23 mouse cellular contexts compared by ENCODE assay signal in the genomic region with DNA sequence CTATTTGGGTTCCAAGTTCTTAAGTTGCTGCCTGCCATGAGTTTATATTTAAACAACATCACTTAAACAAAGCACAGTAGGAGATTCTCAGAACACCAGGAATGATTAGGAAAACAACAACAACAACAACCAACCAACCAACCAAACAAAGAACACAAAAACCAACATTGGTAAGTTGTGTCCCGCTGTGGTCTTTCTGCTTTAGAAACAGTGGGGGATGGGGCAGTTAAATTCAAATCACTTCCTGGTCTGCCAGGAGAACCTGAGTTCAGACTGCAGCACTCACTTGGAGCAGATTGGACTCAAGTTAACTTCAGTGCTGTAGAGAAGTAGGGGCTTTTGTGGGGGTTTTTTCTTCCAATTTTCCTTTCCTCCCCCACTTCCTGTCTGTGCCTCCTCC.
DNase-seq lines count a peak whose midpoint lies in the region; ATAC-seq lines count a peak whose summit lies in the region.
"Had no signal": no experiment of that assay in that cellular context is flagged by ENCODE, and none has a peak within 500 bp of the region (broad histone marks: within the 10 kb centered on the region; RNA-seq: fewer than 3 reads in every experiment).

No protein-coding gene starts in this region.

- DNase-seq in kidney, postnatal 10 days = no peak
- peak; percentile 23 for DNase-seq in A20 (ENCODE audit: low read depth, low spot score)
- peak; percentile 12 for DNase-seq in forelimb bud, embryonic 11.5 days (ENCODE audit: low read depth, low spot score)
- DNase-seq in cerebellum, adult 11 months = no peak
- DNase-seq: adrenal gland, adult 8-10 months; adrenal gland, postnatal 25 days; cerebellum, adult 18-20 months; cerebellum, adult 9-10 months; cerebellum, postnatal 14 days; gastrocnemius, adult 2 months; gastrocnemius, postnatal 14 days; heart, postnatal 14 days; heart, postnatal 4 days; kidney, adult 2 months had no signal

- no peak overlapping the region for H3K9ac ChIP-seq in kidney, embryonic 15.5 days
- H3K9ac ChIP-seq in neural tube, embryonic 15.5 days (replicated peaks) = no peak overlapping the region
- H3K9ac ChIP-seq: embryonic facial prominence, embryonic 13.5 days; forebrain, embryonic 12.5 days; forebrain, embryonic 15.5 days; heart, embryonic 13.5 days; hindbrain, embryonic 15.5 days had no signal

- H3K4me2 ChIP-seq in kidney, embryonic 15.5 days = no peak overlapping the region
- no peak overlapping the region for H3K4me2 ChIP-seq in neural tube, embryonic 15.5 days
- H3K4me2 ChIP-seq: embryonic facial prominence, embryonic 13.5 days; forebrain, embryonic 12.5 days; forebrain, embryonic 15.5 days; heart, embryonic 13.5 days; hindbrain, embryonic 15.5 days had no signal

- peak overlapping the region; percentile 9; the same call in 1 of the 2 replicates for H3K27ac ChIP-seq in kidney, embryonic 15.5 days
- no peak overlapping the region for H3K27ac ChIP-seq in neural tube, embryonic 15.5 days (replicated peaks)
- H3K27ac ChIP-seq: embryonic facial prominence, embryonic 13.5 days; forebrain, embryonic 12.5 days; forebrain, embryonic 15.5 days; gastrocnemius, adult 2 months; heart, embryonic 13.5 days; hindbrain, embryonic 15.5 days had no signal

- no peaks in the 10 kb centered on the region for H3K27me3 ChIP-seq in kidney, embryonic 15.5 days
- no peaks in the 10 kb centered on the region for H3K27me3 ChIP-seq in neural tube, embryonic 15.5 days (replicated peaks)
- H3K27me3 ChIP-seq: embryonic facial prominence, embryonic 13.5 days; forebrain, embryonic 12.5 days; forebrain, embryonic 15.5 days; heart, embryonic 13.5 days; hindbrain, embryonic 15.5 days had no signal

- WGBS in kidney, embryonic 15.5 days = 0% methylated on average over 1 of the region's 1 CpGs
- 0% methylated on average over 1 of the region's 1 CpGs for WGBS in neural tube, embryonic 15.5 days

- H3K4me1 ChIP-seq in kidney, embryonic 15.5 days = peaks cover 14% of the 10 kb centered on the region
- H3K4me1 ChIP-seq in neural tube, embryonic 15.5 days = peaks cover 8% of the 10 kb centered on the region
- H3K4me1 ChIP-seq: heart, embryonic 13.5 days had no signal

- no peak for ATAC-seq in kidney, embryonic 15.5 days (replicated peaks; ENCODE audit: low FRiP score)
- peak; percentile 37 for ATAC-seq in CD4-positive, CD25-positive, alpha-beta regulatory T cell, adult 4 months
- ATAC-seq in neural tube, embryonic 15.5 days (ENCODE audit: low FRiP score) = no peak
- ATAC-seq: forebrain, embryonic 15.5 days had no signal

- H3K36me3 ChIP-seq in kidney, embryonic 15.5 days = no peaks in the 10 kb centered on the region
- no peaks in the 10 kb centered on the region for H3K36me3 ChIP-seq in neural tube, embryonic 15.5 days
- H3K36me3 ChIP-seq: embryonic facial prominence, embryonic 13.5 days; forebrain, embryonic 12.5 days; forebrain, embryonic 15.5 days; heart, embryonic 13.5 days; hindbrain, embryonic 15.5 days had no signal

- no peaks in the 10 kb centered on the region for H3K9me3 ChIP-seq in kidney, embryonic 15.5 days (replicated peaks)
- H3K9me3 ChIP-seq in neural tube, embryonic 15.5 days (replicated peaks) = no peaks in the 10 kb centered on the region
- H3K9me3 ChIP-seq: embryonic facial prominence, embryonic 13.5 days; forebrain, embryonic 12.5 days; forebrain, embryonic 15.5 days; heart, embryonic 13.5 days; hindbrain, embryonic 15.5 days had no signal

- no peak overlapping the region for H3K4me3 ChIP-seq in kidney, embryonic 15.5 days (replicated peaks)
- no peak overlapping the region for H3K4me3 ChIP-seq in neural tube, embryonic 15.5 days (replicated peaks)
- H3K4me3 ChIP-seq: embryonic facial prominence, embryonic 13.5 days; erythroblast, embryonic 14.5 days; forebrain, embryonic 12.5 days; forebrain, embryonic 15.5 days; gastrocnemius, adult 2 months; heart, embryonic 13.5 days; hindbrain, embryonic 15.5 days had no signal

Comparison
In these comparisons a context has a peak if more than half of its experiments do, and no peak if none do; other contexts are left out.
1. DNase-seq: peak in A20 (single experiment) and forelimb bud, embryonic 11.5 days (single experiment); none in kidney, postnatal 10 days (single experiment) and cerebellum, adult 11 months (single experiment).